Mouse (Mus musculus) neural tube, embryonic 14.5 days (tissue): Measurements from ENCODE around the gene Ubqln3. TPM values are rescaled to one million over a fixed set of nuclear protein-coding genes. Genes with fewer than 3 reads are reported as not detected.

Experiments used
- ATAC-seq: fragments of 200-750 bp; cut with Nextera tagmentation; 2 replicates; pipeline ENCODE4 v1.8.0; 2017; ENCODE audit warnings: low read depth, mild to moderate bottlenecking, moderate TSS enrichment, moderate library complexity
- H3K27ac ChIP-seq: fragments of 300-500 bp; sonication (generic); 2 replicates; pipeline ENCODE4 v1.5.1; 2014; ENCODE audit warnings: low read depth, mild to moderate bottlenecking, control low read depth, low read length, moderate library complexity, mixed read lengths
- H3K27me3 ChIP-seq: fragments of 300-500 bp; sonication (generic); 2 replicates; pipeline ENCODE4 v1.6.1; 2014; ENCODE audit warnings: low read length; ENCODE audit not compliant: control insufficient read depth, insufficient read depth
- H3K36me3 ChIP-seq: fragments of 300-500 bp; sonication (generic); 2 replicates; pipeline ENCODE4 v1.6.1; 2014; ENCODE audit warnings: low read length, mixed read lengths; ENCODE audit not compliant: control insufficient read depth, insufficient read depth
- H3K4me1 ChIP-seq: fragments of 300-500 bp; sonication (generic); 2 replicates; pipeline ENCODE4 v1.6.1; 2014; ENCODE audit warnings: low read length; ENCODE audit not compliant: control insufficient read depth, insufficient read depth
- H3K4me2 ChIP-seq: fragments of 300-500 bp; sonication (generic); 2 replicates; pipeline ENCODE4 v1.6.1; 2014; ENCODE audit warnings: mild to moderate bottlenecking, low read depth, low read length, control low read depth
- H3K4me3 ChIP-seq: fragments of 300-500 bp; sonication (generic); 2 replicates; pipeline ENCODE4 v1.5.1; 2014; ENCODE audit warnings: low read depth, low read length, control low read depth, mixed read lengths
- H3K9ac ChIP-seq: fragments of 300-500 bp; sonication (generic); replicated peaks from 2 replicates; pipeline ENCODE4 v1.6.1; 2014; ENCODE audit warnings: low read depth, mild to moderate bottlenecking, control low read depth, low read length, mixed read lengths
- H3K9me3 ChIP-seq: fragments of 300-500 bp; sonication (generic); 2 replicates; pipeline ENCODE4 v1.6.1; 2016; ENCODE audit warnings: low read length; ENCODE audit not compliant: control insufficient read depth
- WGBS: fragments of 180-500 bp; shearing (Covaris S2); extraction: QIAGEN DNeasy Blood & Tissue Kit; methylation state at CpG from one replicate; pipeline ENCODE4 v1.1.7; 2014; 5-methylcytosine and 5-hydroxymethylcytosine counted together
- polyA plus RNA-seq: library from polyadenylated mRNA; unstranded; fragments of >200 nt; fragmentation: Nextera tagmentation; extraction: Ambion mirVana; gene quantifications from 2 replicates; pipeline ENCODE4 v1.2.1, GENCODE M21; 2014

Ubqln3 gene
- polyA plus RNA-seq, result not detected in 2 replicates

GRCm38 (mm10) chr7:104143179-104143578 lies at the start of gene Ubqln3:
Gene Ubqln3, minus strand, starts transcription at chr7:104143279.
- Histone ChIP-seq H3K36me3 (no peaks in the 10 kb centered on the region), H3K4me1 (no peaks in the 10 kb centered on the region), H3K27ac (no peak within 1 kb of the TSS), H3K9ac (no peak within 1 kb of the TSS), H3K4me3 (no peak within 1 kb of the TSS), H3K4me2 (no peak within 1 kb of the TSS), H3K9me3 (no peaks in the 10 kb centered on the region), H3K27me3 (no peaks in the 10 kb centered on the region)
- ATAC-seq, result no peak
- 84% methylated on average over 3 of the region's 3 CpGs for WGBS

- Histone ChIP-seq H3K27ac (no peak overlapping the region), H3K27me3 (no peaks in the 10 kb centered on the region), H3K9me3 (no peaks in the 10 kb centered on the region), H3K4me3 (no peak overlapping the region), H3K4me1 (no peaks in the 10 kb centered on the region), H3K9ac (no peak overlapping the region), H3K4me2 (no peak overlapping the region), H3K36me3 (no peaks in the 10 kb centered on the region)
- ATAC-seq, result no peak
- WGBS, result 65% methylated on average over 9 of the region's 9 CpGs
These were observed 48.2 kb upstream of the Ubqln3 start for GRCm38 (mm10) chr7:104191275-104191674.

DNA sequence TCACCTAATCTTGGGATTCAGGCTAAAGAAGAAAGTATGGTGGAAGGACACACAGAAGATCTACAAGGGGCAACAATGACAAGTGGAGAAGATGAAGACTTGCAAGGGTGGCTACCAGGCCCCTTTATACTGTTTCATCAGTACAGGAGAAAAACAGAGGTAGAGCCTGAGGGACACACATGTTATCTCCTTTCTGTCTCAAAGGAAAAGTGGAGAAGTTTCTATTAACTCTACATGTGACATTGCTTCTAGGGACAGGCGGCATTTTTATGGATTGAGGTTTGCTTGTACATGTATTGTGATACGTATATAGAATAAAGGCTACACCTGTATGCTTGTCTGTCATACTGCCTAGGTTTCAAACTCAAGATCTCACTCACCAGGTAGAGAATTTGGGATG lies 40.2 kb upstream of the Ubqln3 start, which contains the start of gene Olfr648:
TSS of gene Olfr648 (minus strand) at position 101 of the 400 bp plus-strand sequence.
- no peak within 1 kb of the TSS for H3K4me2 ChIP-seq
- H3K27me3 ChIP-seq, result no peaks in the 10 kb centered on the region
- no peak within 1 kb of the TSS for H3K27ac ChIP-seq
- H3K36me3 ChIP-seq, result no peaks in the 10 kb centered on the region
- no peak for ATAC-seq
- 87% methylated on average over 2 of the region's 2 CpGs for WGBS
- H3K4me1 ChIP-seq, result no peaks in the 10 kb centered on the region
- H3K4me3 ChIP-seq, result no peak within 1 kb of the TSS
- no peaks in the 10 kb centered on the region for H3K9me3 ChIP-seq
- no peak within 1 kb of the TSS for H3K9ac ChIP-seq

GRCm38 (mm10) chr7:104179074-104179473 lies 36.0 kb upstream of the Ubqln3 start:
- Histone ChIP-seq H3K4me2 (no peak overlapping the region), H3K27ac (no peak overlapping the region), H3K4me3 (no peak overlapping the region), H3K27me3 (no peaks in the 10 kb centered on the region), H3K36me3 (no peaks in the 10 kb centered on the region), H3K4me1 (no peaks in the 10 kb centered on the region), H3K9me3 (no peaks in the 10 kb centered on the region), H3K9ac (no peak overlapping the region)
- ATAC-seq, result no peak
- 81% methylated on average over 1 of the region's 1 CpGs for WGBS

DNA sequence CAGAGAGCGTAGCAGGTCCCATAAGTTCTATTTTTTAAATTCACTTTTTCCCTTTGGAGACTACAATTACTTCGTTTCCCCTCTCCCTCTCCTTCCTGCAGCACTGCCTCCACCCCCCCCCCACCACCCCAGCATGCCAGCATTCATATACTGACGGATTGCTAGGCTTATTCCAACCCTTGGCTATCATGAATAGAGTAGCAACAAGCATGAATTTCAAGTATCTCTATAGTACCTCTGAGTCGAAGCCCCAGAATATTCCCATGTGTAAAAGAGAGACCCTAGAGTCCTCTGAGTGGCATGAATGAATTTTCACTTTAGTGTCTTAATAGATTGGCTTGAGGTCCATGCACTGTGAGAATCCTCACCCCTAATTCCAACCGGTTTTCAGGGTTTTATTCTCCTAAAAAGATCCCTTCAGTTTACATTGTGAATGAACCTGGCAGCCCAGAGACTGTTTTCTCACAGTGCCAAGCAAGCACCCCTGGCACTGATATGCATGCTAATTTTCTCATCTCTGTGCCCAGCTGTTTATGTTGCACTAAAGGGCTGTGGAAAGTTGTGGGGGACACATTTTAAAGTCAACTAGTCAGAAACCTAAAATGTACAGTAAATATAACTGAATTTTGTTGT lies 35.5 kb upstream of the Ubqln3 start:
- Histone ChIP-seq H3K36me3 (no peaks in the 10 kb centered on the region), H3K9me3 (no peaks in the 10 kb centered on the region), H3K4me2 (no peak overlapping the region), H3K27ac (no peak overlapping the region), H3K4me3 (no peak overlapping the region), H3K4me1 (no peaks in the 10 kb centered on the region), H3K9ac (no peak overlapping the region), H3K27me3 (no peaks in the 10 kb centered on the region)
- 68% methylated on average over 5 of the region's 5 CpGs for WGBS
- ATAC-seq, result no peak

DNA sequence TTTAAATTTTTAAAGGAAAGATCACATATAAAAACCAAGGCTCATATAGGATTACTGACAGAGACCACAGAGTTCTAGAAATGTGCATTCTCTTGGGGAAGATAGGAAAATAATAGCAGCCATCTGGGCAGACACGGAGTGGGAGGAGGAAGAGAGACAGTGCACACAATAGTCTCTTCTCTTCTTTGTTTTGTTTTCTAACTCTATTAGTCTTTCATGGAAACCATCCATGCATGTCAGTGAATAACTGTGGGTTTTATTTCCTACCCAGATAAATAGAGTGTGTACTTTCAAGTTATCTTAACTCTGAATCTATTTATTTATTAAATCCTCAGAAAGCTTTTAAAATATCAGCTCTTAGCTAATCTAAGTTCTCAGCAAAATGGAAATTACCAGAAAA lies 32.0 kb upstream of the Ubqln3 start:
- 18% methylated on average over 1 of the region's 1 CpGs for WGBS

DNA sequence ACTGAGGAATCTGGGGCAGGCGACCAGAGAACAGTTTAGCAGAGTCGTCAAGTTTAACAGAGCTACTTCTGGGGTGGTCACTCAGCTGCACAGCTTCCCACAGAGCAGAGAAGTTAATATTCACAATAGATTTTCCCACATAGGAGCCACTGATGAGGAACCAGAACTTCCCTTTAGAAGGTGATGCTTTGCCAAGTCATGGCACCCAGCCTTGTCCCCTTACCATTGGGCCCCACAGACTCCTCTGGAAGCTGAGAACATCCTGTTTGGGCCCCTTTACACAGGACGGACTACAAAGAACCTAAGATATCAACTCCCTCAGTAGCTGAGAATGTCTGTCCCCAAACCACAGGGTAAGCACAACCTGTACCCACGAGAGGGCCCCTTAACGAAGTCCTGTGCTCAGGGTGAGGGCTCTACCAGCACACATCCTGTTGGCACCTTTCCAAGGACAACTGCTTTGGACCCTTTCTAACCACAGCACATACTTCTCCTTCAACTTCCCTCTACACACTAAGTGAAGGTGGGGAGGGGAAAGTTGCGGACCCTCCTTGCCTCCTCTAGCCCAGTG lies 26.6 kb upstream of the Ubqln3 start:
- Histone ChIP-seq H3K27ac (no peak overlapping the region), H3K9me3 (no peaks in the 10 kb centered on the region), H3K4me3 (no peak overlapping the region), H3K4me2 (no peak overlapping the region), H3K4me1 (no peaks in the 10 kb centered on the region), H3K36me3 (no peaks in the 10 kb centered on the region), H3K27me3 (no peaks in the 10 kb centered on the region), H3K9ac (no peak overlapping the region)
- no peak for ATAC-seq
- 84% methylated on average over 6 of the region's 6 CpGs for WGBS

More for the DNA sequence above, 32.0 kb upstream of the Ubqln3 start:
- H3K9ac ChIP-seq, result no peak overlapping the region
- ATAC-seq, result no peak
- H3K9me3 ChIP-seq, result no peaks in the 10 kb centered on the region
- no peak overlapping the region for H3K4me3 ChIP-seq
- H3K4me1 ChIP-seq, result no peaks in the 10 kb centered on the region
- H3K27me3 ChIP-seq, result no peaks in the 10 kb centered on the region
- no peaks in the 10 kb centered on the region for H3K36me3 ChIP-seq
- H3K27ac ChIP-seq, result no peak overlapping the region
- no peak overlapping the region for H3K4me2 ChIP-seq

- no peak overlapping the region for H3K4me3 ChIP-seq
- H3K36me3 ChIP-seq, result no peaks in the 10 kb centered on the region
- H3K27ac ChIP-seq, result no peak overlapping the region
- H3K9me3 ChIP-seq, result no peaks in the 10 kb centered on the region
- no peaks in the 10 kb centered on the region for H3K27me3 ChIP-seq
- H3K4me1 ChIP-seq, result no peaks in the 10 kb centered on the region
- H3K4me2 ChIP-seq, result no peak overlapping the region
- WGBS, result 85% methylated on average over 6 of the region's 6 CpGs
- H3K9ac ChIP-seq, result no peak overlapping the region
- no peak for ATAC-seq
These were observed 24.0 kb upstream of the Ubqln3 start for GRCm38 (mm10) chr7:104167105-104167504.

DNA sequence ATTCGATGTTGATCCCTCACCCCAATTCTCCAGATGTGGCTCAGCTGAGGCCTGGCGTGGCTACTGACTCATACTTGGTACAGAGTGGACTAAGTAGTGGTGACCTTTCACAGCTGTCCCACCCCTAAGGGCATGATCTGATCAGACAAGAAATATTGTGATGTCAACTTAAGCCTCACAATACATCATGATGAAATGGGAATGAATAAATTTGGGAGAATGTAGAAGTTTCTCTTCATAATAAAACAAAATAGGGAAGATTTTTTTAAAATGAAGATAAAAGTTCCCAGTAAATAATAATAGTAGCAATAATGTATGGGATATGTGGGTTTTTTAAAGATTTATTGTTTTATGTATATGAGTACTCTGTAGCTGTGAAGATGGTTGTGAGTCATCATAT lies 7.4 kb upstream of the Ubqln3 start, which contains the start of gene Ubqlnl:
TSS of gene Ubqlnl (minus strand) at position 101 of the 400 bp plus-strand sequence.
- WGBS, result 79% methylated on average over 2 of the region's 2 CpGs
- Histone ChIP-seq H3K4me2 (no peak within 1 kb of the TSS), H3K9ac (no peak within 1 kb of the TSS), H3K9me3 (no peaks in the 10 kb centered on the region), H3K27ac (no peak within 1 kb of the TSS), H3K36me3 (no peaks in the 10 kb centered on the region), H3K4me3 (no peak within 1 kb of the TSS), H3K4me1 (no peaks in the 10 kb centered on the region), H3K27me3 (no peaks in the 10 kb centered on the region)
- ATAC-seq, result no peak
